Mouse (Mus musculus) layer of hippocampus, adult 11-12 months (tissue): Measurements from ENCODE around the gene Tnfsf18.

Source experiments
- DNase-seq: peaks from one replicate; pipeline ENCODE4 v3.0.0; 2022; ENCODE audit warnings: low spot score

Gene Tnfsf18

DNA sequence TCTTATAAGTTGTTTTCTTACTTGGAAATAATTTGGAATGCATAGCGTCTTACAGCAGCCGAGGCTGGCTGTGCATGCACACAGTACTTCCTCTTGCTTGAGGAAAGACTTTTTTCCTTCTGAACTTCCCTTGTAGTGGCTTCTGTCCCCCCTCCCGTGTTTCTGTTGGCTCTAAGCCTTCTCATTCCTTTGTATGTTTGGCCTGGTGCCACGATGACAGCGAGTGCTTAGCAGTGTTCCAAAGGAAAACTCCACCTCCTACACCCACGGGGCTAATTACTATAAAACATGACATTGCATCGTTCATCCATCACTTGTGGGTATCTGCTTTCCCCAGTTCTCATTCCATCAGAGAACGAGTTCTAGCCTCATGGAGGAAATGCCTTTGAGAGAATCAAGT lies at the start of gene Tnfsf18:
TSS of gene Tnfsf18 (plus strand) at position 313 of the 400 bp plus-strand sequence.
- DNase-seq = peak; percentile 44

DNA sequence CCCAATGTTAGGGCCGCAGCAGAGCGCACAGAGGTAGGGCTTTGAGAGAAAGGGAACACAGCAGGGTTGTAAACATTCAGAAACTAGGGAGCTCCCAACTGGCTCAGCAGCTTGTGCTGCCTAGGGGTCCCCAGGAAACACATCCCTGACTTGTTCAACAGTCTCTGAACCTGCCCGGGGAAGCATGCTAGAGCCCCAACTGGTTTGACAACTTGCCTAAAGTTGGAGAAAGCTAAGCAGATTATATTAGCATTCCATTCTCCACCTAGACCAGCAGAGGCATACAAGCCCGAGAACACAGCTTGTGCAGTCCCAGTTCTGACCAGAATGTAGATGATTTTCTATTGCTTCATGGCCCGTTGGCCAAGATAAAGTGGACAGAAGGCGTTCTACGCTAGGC lies 49.6 kb upstream of the Tnfsf18 start:
- DNase-seq = no peak

- no peak for DNase-seq
Observed at GRCm38 (mm10) chr1:161451683-161452245, 42.7 kb upstream of the Tnfsf18 start.

DNA sequence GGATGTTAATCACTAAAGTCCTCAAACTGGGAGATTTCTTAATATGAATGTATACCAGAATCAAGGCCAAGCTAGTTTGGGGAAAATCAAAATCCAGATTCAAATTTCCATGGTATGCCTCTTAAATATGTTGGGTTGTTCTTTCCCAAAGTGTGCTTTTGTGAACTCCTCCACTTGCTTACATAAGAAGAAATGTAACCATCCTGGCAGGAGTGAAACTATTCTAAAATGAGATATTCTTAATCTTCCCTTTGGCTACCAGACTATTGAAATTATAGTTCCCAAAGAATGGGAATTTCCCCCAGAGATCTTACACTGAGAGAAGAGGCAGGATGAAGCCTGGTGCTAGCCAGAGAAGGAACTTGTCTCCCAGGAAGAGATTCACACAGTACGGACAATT lies 42.2 kb upstream of the Tnfsf18 start:
- no peak for DNase-seq

- peak; percentile 20 for DNase-seq
Observed at GRCm38 (mm10) chr1:161463388-161464085, 30.9 kb upstream of the Tnfsf18 start.

- DNase-seq = no peak
Observed at GRCm38 (mm10) chr1:161477221-161477620, 17.2 kb upstream of the Tnfsf18 start.

GRCm38 (mm10) chr1:161479854-161480253 lies 14.6 kb upstream of the Tnfsf18 start:
- DNase-seq = no peak

DNA sequence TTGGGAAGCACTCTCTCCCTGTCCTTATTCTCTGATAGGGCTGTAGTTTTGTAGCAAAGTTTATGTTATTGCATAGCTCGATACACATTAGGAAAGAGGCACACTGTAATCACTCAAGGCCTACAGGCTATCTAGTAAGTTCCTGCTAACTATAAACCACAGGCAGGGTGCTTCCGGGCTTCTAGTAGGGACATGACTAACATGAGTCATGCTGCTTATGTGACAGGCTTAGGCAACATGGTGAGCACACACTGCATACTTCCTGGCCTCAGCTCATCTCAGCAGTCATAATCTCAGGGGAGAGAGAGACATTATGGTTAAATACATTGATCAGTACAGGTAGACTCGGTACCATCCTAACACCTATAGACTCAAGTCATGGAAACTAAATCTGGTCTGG lies 12.2 kb upstream of the Tnfsf18 start:
- no peak for DNase-seq

DNA sequence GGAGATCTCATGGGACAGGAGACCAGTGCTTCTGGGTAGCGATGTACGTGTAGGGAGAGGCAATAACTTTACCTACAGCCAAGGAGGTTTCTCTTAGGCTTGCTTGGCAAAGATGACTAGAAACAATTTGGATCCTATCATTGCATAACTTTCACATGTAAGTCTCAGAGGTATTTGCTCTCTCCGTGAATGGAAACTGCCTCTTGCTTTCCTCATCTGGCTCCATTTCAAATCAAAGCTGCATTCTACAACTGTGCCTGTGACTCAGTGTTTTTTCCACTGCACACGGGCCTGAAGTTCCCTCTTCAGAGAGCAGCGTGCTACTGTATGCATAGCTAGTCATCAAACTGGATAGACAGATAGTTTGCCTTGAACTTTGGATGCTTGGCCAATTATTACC lies 7.4 kb upstream of the Tnfsf18 start:
- no peak for DNase-seq

GRCm38 (mm10) chr1:161491766-161492165 lies 2.7 kb upstream of the Tnfsf18 start:
- DNase-seq = peak; percentile 9

GRCm38 (mm10) chr1:161496866-161497645 lies 2.6 kb downstream of the Tnfsf18 start:
- DNase-seq = no peak

DNA sequence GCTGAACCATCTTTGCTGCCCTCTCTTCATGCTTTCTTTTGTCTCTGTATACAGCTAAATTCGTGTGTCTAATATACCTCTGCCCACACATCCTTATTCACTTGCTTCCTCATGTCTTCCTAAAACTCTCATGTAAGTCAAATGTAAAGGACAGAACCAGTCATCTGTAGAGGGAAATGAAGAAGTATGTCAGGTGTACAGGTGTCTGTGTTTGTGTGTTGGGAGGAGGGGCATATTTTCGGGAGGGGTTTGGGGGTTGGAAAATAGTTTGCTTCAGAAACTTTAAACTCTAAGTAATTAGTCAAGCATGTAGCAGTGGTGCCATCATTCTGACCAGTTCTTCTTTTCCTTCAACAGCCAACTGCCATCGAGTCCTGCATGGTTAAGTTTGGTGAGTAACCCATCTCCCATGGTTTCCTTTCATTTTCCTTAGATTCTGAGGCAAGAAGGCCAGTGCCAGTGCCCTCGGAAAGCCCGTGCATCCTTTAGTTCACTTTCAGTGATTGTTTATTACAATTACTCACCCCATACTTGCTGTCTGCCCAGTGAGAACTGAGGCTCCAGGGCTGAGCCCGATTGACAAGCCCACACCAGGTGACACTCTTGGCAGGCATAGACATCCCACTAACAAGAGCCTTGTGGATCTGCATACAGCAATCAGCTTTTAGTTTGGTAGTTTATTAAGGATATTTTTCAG lies 5.8 kb downstream of the Tnfsf18 start:
- DNase-seq = no peak

DNA sequence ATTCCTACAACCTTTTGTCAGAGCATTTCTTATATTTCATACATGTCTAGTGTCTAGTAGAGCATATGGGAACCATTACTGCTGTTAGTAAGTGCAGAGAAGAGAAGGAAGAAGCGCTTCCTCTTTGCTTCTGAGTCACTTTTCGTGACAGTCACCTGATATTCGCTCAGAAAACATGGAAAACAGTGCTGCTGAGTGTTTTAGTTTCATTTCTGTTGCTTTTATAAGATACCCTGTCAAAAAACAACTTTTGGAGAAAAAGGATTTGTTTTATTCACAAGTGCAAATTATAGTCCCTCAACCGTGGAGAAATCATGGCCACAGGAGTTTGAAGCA lies 6.3 kb downstream of the Tnfsf18 start:
- DNase-seq = no peak

GRCm38 (mm10) chr1:161506317-161506716 lies 11.9 kb downstream of the Tnfsf18 start:
- no peak for DNase-seq

DNA sequence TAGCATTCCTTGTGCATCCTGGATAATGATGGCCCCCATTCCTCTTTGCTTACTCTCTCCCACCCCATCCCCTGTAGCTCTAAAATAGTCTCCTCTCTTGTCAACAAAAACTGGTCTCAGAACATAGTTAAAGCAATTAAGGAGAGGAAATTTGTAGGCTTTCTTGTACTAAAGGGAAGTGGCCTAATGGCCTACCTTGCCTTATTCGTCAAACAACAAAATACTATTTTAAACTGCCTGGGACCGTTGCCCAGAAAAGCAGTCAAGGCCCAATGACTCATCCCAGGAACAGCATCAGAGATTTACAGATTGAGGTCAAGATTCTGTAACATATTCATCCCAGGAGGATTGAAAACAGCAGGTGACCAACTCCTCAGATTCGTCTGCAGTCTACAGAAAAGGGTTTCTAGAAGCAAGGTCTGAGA lies 13.2 kb downstream of the Tnfsf18 start:
- DNase-seq = no peak

- DNase-seq = no peak
Observed at GRCm38 (mm10) chr1:161517355-161517754, 22.9 kb downstream of the Tnfsf18 start.

GRCm38 (mm10) chr1:161520223-161520622 lies 25.8 kb downstream of the Tnfsf18 start:
- no peak for DNase-seq

- DNase-seq = no peak
Observed at GRCm38 (mm10) chr1:161528173-161528572, 33.7 kb downstream of the Tnfsf18 start.

GRCm38 (mm10) chr1:161550596-161551095 lies 56.2 kb downstream of the Tnfsf18 start:
- DNase-seq = no peak

DNA sequence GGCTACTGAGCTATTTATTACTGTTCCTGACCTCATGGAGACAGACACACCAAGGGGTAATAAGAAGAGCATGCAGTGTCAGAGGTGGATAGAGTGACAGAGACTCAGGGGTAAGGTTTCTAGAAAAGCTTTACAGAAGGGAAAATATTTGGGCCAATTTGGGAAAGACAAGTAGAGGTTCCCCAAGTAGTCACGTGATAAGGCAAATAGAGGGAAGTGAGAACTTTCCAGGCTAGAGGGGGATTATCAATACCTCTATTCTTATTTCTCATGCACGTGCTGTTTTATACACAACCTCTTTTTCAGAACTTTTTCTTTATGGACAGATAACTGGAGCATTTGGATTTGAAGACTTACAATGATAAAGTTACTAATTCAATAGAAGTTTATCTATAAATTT lies 57.6 kb downstream of the Tnfsf18 start:
- DNase-seq = no peak
